Mouse (Mus musculus): ENCODE data around the gene Kcnj14.

DNA sequence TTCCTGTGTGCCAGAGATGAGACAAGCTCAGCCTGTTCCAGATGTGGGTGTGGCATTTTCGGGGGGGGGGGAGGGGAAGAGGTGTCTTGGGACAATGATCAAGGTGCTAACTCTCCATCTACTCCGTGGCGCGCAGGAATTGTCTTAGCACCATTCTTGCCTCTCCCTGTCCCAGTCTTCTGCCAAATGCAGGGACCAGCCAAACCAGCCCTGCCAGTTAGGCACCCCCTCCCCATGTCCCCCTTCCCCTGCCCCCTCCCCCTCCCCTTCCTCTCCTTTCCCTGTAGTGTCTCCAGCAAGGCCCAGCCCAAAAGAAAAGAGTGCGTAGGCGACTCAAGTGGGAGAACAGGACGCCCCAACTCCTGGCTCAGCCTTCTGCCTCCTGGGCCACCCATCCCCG lies 57.8 kb downstream of the Kcnj14 start:
- TF ChIP-seq CTCF (IDR thresholded peaks at IDR 0.05; ENCODE audit: control insufficient read depth, insufficient read depth, insufficient read length) (no peak), FOSL1 (IDR thresholded peaks at IDR 0.05; ENCODE audit: insufficient read depth, low read length, poor library complexity, severe bottlenecking) (no peak), MAX (IDR thresholded peaks at IDR 0.05) (no peak), MYOG (IDR thresholded peaks at IDR 0.05; ENCODE audit: control insufficient read depth, extremely low read depth, insufficient read length) (no peak), MYOD1 (IDR thresholded peaks at IDR 0.05; ENCODE audit: control insufficient read depth, insufficient read length, low read depth) (no peak)

Data from C2C12 (cell line).